Mouse (Mus musculus) midbrain, embryonic 14.5 days (tissue): Measurements from ENCODE around the gene Narf. TPM values are rescaled to one million over a fixed set of nuclear protein-coding genes. Genes with fewer than 3 reads are reported as not detected.

Experiments
- ATAC-seq: fragments of 200-750 bp; cut with Nextera tagmentation; 2 replicates; pipeline ENCODE4 v1.8.0; 2017; ENCODE audit warnings: moderate number of reproducible peaks, moderate library complexity; ENCODE audit not compliant: low FRiP score, low TSS enrichment
- DNase-seq: peaks from one replicate; pipeline ENCODE4 v3.0.0-alpha.2; 2015
- H3K27ac ChIP-seq: fragments of 300-500 bp; sonication (generic); replicated peaks from 2 replicates; pipeline ENCODE4 v1.5.1; 2014; ENCODE audit warnings: mild to moderate bottlenecking, low read depth, low read length, moderate library complexity
- H3K27me3 ChIP-seq: fragments of 300-500 bp; sonication (generic); 2 replicates; pipeline ENCODE4 v1.6.1; 2014; ENCODE audit warnings: low read length, control low read depth, mixed read lengths; ENCODE audit not compliant: control insufficient read depth, insufficient read depth
- H3K36me3 ChIP-seq: fragments of 300-500 bp; sonication (generic); 2 replicates; pipeline ENCODE4 v1.6.1; 2014; ENCODE audit warnings: low read length, control low read depth; ENCODE audit not compliant: control insufficient read depth, insufficient read depth
- H3K4me1 ChIP-seq: fragments of 300-500 bp; sonication (generic); 2 replicates; pipeline ENCODE4 v1.6.1; 2014; ENCODE audit warnings: mild to moderate bottlenecking, antibody characterized with exemption, low read length, control low read depth; ENCODE audit not compliant: control insufficient read depth, insufficient read depth
- H3K4me2 ChIP-seq: fragments of 300-500 bp; sonication (generic); 2 replicates; pipeline ENCODE4 v1.6.1; 2014; ENCODE audit warnings: mild to moderate bottlenecking, low read length, moderate library complexity
- H3K4me3 ChIP-seq: fragments of 300-500 bp; sonication (generic); replicated peaks from 2 replicates; pipeline ENCODE4 v1.5.1; 2014; ENCODE audit warnings: low read depth, low read length
- H3K9ac ChIP-seq: fragments of 300-500 bp; sonication (generic); replicated peaks from 2 replicates; pipeline ENCODE4 v1.6.1; 2014; ENCODE audit warnings: mild to moderate bottlenecking, low read length, moderate library complexity
- H3K9me3 ChIP-seq: fragments of 300-500 bp; sonication (generic); 2 replicates; pipeline ENCODE4 v1.6.1; 2016; ENCODE audit warnings: low read length, control low read depth, mixed read lengths; ENCODE audit not compliant: control insufficient read depth
- WGBS: fragments of 180-500 bp; shearing (Covaris S2); extraction: QIAGEN DNeasy Blood & Tissue Kit; methylation state at CpG from one replicate; pipeline ENCODE4 v1.1.7; 2014; 5-methylcytosine and 5-hydroxymethylcytosine counted together
- polyA plus RNA-seq: library from polyadenylated mRNA; unstranded; fragments of >200 nt; fragmentation: Nextera tagmentation; extraction: Ambion mirVana; gene quantifications from 2 replicates; pipeline ENCODE4 v1.2.1, GENCODE M21; 2014

Narf gene
- polyA plus RNA-seq, 1 experiment from 2014 or later = 103 TPM

DNA sequence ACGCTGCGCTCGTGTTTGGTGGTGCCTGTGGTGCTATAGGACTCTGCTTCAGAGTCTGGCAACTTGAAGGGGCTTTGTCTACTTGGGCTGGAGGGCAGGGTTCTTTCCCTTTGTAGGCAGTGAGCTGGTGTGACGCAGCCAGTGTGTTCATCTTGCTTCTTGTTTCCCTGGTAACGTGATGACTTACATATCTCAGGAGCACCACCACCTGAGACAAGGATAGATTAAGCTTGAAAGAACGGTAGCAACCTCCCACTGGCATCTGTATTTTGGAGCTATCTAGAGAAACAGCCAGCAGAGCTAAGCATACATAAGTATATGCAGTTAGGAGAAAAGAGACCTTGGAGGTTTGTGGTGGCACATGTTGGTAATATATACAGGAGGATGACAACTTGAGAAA is 68.3 kb downstream of the Narf start:
- H3K9me3 ChIP-seq = no peaks in the 10 kb centered on the region; the same call in 1 of the 2 replicates
- no peak overlapping the region for H3K4me2 ChIP-seq
- no peaks in the 10 kb centered on the region for H3K27me3 ChIP-seq
- peaks cover 77% of the 10 kb centered on the region for H3K36me3 ChIP-seq
- H3K9ac ChIP-seq = no peak overlapping the region
- no peak overlapping the region for H3K4me3 ChIP-seq
- no peak for ATAC-seq
- H3K4me1 ChIP-seq = no peaks in the 10 kb centered on the region
- H3K27ac ChIP-seq = no peak overlapping the region
- DNase-seq = no peak
- 91% methylated on average over 6 of the region's 6 CpGs for WGBS

Other genes starting within 250 kb of the Narf start
- gene Csnk1d, start 245.9 kb upstream of the Narf start, polyA plus RNA-seq = 81.5 and 85.8 TPM in 2 replicates
- not detected in 2 replicates for gene Cd7, start 197.8 kb upstream of the Narf start, polyA plus RNA-seq
- gene Sectm1b, start 173.7 kb upstream of the Narf start, polyA plus RNA-seq = not detected in 2 replicates
- gene Sectm1a, start 156.0 kb upstream of the Narf start, polyA plus RNA-seq = not detected in 2 replicates
- not detected in 2 replicates for gene Tex19.2, start 118.6 kb upstream of the Narf start, polyA plus RNA-seq
- not detected in 2 replicates for gene Tex19.1, start 91.1 kb upstream of the Narf start, polyA plus RNA-seq
- gene Uts2r, start 77.0 kb upstream of the Narf start, polyA plus RNA-seq = 0.45 and 0.88 TPM in 2 replicates
- 24.5 and 31.5 TPM in 2 replicates for gene Hexdc, start 32.8 kb upstream of the Narf start, polyA plus RNA-seq
- 24.7 and 27.1 TPM in 2 replicates for gene Ogfod3, start 32.5 kb upstream of the Narf start, polyA plus RNA-seq
- 37.3 and 46.1 TPM in 2 replicates for gene Cybc1, start 7.9 kb upstream of the Narf start, polyA plus RNA-seq
- gene Foxk2, start 22.7 kb downstream of the Narf start, polyA plus RNA-seq = 16.6 and 20.3 TPM in 2 replicates
- gene Wdr45b, start 117.2 kb downstream of the Narf start, polyA plus RNA-seq = 81.4 and 95.3 TPM in 2 replicates
- gene Rab40b, start 151.0 kb downstream of the Narf start, polyA plus RNA-seq = 9.2 and 10.8 TPM in 2 replicates
- gene Fn3krp, start 184.1 kb downstream of the Narf start, polyA plus RNA-seq = 7.7 and 7.8 TPM in 2 replicates
- 3.7 and 3.9 TPM in 2 replicates for gene Fn3k, start 197.7 kb downstream of the Narf start, polyA plus RNA-seq
- gene Tbcd, start 214.7 kb downstream of the Narf start, polyA plus RNA-seq = 45.8 and 55.6 TPM in 2 replicates